Mouse (Mus musculus): ENCODE measurements around the gene Dcaf4. TPM values are rescaled to one million over a fixed set of nuclear protein-coding genes. Genes with fewer than 3 reads are reported as not detected.

The Dcaf4 gene
- polyA plus RNA-seq, 1 experiment from 2014 or later, result 31.5 TPM

Other genes starting within 250 kb of the Dcaf4 start
- gene Dpf3, start 32.8 kb upstream of the Dcaf4 start, polyA plus RNA-seq (2014; fragmentation: Nextera tagmentation; extraction: Ambion mirVana), result 8.7 and 9.2 TPM in 2 replicates
- gene Zfyve1, start 76.8 kb downstream of the Dcaf4 start, polyA plus RNA-seq (2014; fragmentation: Nextera tagmentation; extraction: Ambion mirVana), result 14.0 and 16.7 TPM in 2 replicates
- gene Rbm25, start 110.8 kb downstream of the Dcaf4 start, polyA plus RNA-seq (2014; fragmentation: Nextera tagmentation; extraction: Ambion mirVana), result 232 and 252 TPM in 2 replicates
- 87.6 and 92.7 TPM in 2 replicates for gene Psen1, start 167.7 kb downstream of the Dcaf4 start, polyA plus RNA-seq (2014; fragmentation: Nextera tagmentation; extraction: Ambion mirVana)
- gene Papln, start 243.2 kb downstream of the Dcaf4 start, polyA plus RNA-seq (2014; fragmentation: Nextera tagmentation; extraction: Ambion mirVana), result 1.5 and 2.1 TPM in 2 replicates

Measured in intestine, embryonic 14.5 days (tissue).